Mouse (Mus musculus) induced T-regulatory cell, adult 2 months (primary cell): ENCODE results near the gene Syt6.
"Not testable (repeated sequence)": the region's sequence is repeated elsewhere in the genome, so short reads cannot be mapped to it uniquely, and the experiment has no call there.

Experiments
- DNase-seq: peaks from one replicate; pipeline ENCODE4 v3.0.0-alpha.2; 2012; ENCODE audit warnings: low read depth

Syt6 gene

DNA sequence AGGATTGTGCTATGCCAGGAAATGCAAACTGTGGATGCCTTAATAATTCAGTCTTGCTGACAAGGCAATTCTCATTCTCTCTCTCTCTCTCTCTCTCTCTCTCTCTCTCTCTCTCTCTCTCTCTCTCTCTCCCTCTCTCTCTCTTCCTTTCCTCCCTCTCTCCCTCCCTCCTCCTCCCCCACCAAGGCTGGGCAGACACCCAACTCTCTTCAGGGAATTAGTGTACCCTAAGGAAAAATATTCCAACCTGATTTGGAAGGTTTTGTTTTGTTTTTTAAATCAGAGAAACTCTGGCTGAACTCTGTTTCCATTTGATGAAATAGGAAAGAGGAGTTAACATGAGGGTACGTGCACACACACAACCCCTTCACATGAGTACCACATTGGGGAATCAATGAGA is 26.5 kb downstream of the Syt6 start:
- DNase-seq, result no peak

DNA sequence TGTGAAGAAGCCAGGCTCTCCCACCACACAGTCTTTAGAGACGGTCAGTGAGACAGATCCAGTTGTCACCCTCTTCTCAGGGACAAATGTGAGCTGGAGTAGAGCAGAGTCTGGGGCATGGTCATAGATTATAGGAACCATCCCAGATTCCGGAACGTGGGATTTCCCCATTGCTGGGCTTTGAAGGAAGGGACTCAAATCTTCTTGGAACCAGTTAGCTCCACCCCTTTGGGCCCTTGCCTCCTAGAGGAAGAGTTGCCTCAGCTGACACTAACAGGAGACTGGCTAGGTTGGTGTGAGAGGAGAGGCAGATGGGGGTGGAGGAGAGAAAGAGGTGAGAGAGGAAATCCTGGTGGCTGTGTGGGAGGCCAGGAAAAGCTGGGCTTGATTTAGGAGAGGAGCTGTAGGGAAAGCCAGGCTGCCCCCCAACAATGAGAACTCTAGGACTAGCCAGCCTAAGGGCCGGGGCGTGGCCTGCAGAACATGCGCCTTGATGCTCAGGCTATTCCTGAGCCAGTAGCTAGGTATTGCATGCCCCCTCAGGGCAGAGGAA is 31.1 kb downstream of the Syt6 start:
- no peak for DNase-seq

DNA sequence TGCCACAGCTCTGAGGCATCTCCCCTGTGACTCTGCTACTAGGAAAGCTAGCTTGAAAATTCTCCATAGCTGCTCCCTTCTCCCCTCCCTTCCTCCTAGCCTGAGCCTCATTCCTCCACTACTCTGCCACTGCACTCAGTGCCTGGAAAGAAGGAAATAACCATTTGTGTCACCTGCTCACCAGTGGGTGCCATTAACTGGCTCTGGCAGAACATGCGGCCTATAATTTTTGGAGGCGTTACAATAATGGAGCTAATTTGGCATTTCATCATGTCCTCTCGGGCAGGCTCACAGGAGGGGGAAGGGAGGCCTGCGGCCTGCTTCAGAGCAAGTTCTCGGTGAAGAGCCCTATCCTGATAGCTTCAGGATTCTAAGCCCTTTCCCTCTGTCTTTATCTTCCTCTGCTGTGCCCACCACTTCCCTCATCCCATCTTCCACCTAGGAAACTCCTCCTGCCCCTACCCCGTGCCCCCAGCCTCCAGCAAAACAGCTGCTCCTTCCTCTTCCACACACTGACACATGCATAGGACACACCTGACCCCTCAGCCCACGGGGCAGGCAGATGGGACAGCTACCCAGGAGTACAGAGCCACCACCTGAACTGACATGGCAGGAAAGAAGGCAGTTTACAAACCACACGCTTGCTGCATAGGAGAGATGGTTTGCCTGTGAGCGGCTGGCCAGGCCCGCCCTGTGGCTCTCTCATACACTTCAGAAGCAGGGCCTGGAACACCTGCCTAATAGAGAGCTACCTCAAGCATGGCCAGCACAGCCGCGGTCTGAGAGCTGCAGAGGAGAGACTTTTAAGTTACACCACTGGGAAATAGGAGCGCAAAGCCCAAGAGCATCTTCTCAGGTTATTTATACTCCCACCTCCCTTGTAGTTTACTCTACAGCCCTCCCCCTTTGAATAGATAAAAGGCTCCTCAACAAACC is 31.9 kb downstream of the Syt6 start:
- DNase-seq, result no peak

- DNase-seq, result no peak
These were observed 35.2 kb downstream of the Syt6 start for GRCm38 (mm10) chr3:103610231-103610630.

GRCm38 (mm10) chr3:103612636-103613355 is 37.8 kb downstream of the Syt6 start:
- DNase-seq, result no peak

DNA sequence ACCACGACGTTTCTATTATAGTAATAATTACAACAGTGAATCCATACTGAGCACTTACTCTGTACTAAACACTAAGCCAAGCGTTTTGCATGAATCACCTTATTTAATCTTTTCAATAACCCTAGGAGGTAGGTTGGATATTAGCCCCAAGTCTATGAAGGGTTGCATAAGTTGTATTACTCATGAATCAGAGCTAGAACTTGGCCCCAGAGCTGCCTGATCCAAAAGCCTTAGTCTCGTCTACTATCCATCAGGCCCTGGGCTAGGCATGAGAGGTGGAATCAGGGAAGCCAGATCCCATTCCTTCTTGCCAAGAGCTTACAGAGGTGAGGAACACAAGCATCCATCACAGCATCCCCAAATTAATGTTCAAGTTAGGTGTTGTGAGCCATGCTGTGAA is 40.6 kb downstream of the Syt6 start:
- DNase-seq, result no peak

DNA sequence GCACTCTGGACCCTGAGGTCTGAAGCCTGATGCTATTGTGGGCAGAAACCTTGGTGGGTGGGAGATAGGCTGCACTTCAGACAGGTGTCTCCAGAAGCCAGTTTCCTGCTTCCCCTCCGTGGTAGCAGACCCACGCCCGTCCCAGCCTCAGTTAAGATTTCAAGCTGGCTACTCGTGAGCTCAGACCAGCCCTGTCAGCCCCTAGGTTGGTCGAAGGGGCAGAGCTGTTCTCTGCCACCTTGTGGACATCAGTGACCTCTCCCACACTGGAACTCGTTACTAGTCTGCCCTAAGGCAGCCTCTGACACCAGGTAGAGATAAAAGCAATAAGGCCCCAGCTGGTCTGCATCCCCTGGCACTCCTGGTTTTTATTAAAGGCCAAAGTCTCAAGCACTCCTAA is 42.0 kb downstream of the Syt6 start:
- no peak for DNase-seq

DNA sequence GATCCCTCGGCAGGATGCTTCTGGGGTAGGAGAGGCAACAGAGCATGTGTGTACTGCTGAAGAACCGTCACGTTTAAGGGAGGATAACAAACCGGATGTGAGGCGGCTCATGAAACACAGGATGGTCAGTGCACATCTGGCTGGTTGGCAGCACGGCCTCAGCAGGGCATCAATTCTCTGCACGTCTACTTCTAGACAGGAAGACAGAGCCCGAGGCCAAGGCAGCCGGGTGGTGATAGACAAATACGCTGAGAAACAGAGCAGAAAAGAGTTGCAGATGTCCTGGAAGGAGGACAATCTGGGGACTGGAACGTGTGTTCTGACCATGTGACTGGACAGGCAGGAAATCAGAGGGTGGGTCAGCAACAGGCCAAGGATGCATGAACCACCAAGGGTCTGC is 45.1 kb downstream of the Syt6 start:
- DNase-seq, result no peak

DNA sequence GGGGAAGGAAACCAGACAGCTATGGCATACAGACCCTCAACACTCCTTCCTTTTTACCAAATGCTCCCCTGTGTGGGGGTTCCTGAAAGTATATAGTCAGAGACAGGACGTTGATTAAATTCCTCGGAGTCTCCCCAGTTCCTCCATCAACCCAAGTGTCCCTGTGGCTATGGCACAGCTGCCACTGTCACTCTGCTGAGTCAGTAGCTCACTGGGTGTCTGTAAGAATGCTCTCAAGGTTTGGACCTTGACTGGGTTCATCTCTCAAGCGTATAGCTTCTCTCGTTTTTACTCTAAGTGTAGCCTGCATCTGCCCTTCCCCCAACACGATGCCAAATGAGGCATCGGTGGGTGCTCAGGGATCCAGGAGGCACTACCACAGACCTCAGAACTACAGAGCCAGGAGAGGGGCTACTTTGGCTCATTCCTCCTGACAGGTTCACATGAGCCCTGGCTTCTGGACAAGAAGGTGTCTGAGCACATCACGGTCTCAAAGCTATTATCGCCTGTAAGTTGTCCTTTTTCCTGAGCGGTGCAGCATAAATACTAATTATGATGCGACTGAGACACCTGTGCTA is 49.0 kb downstream of the Syt6 start:
- DNase-seq, result no peak

GRCm38 (mm10) chr3:103624591-103625051 is 49.6 kb downstream of the Syt6 start:
- no peak for DNase-seq

DNA sequence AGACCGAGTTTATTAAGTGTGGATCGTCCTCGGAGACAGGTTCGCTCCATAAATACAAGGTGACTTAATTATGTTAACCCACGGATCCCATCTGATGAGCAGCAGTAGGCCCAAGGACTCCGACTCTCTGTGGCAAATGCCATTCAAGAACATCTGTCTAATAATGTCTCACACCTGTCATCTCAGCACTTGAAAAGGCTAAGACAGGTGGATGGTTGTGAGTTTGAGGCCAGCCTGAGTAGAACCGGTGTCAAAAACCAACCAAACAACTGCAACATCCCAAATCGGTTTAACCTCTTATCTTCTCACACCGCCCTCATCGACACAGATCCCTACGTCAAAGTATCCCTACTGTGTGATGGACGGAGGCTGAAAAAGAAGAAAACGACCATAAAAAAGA is 50.1 kb downstream of the Syt6 start:
- DNase-seq, result no peak

DNA sequence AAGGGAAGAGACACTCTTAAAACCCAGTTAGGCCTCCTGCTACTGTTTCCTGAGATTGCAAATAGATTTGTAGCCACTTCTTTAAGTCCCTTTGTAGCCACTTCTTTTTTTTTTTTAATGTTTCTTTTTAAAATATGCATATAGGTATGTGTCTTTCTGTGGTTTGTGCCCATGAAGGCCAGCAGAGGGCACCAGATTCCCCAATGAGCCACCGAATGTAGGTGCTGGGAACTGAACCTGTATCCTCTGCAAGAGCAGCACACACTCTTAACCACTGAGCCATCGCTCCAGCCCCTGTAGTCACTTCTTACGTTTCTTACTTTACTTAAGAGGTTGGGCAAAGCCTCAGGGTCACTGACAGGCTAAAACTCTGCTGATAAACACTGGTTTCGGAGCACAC is 51.5 kb downstream of the Syt6 start:
- peak; percentile 9 for DNase-seq

DNA sequence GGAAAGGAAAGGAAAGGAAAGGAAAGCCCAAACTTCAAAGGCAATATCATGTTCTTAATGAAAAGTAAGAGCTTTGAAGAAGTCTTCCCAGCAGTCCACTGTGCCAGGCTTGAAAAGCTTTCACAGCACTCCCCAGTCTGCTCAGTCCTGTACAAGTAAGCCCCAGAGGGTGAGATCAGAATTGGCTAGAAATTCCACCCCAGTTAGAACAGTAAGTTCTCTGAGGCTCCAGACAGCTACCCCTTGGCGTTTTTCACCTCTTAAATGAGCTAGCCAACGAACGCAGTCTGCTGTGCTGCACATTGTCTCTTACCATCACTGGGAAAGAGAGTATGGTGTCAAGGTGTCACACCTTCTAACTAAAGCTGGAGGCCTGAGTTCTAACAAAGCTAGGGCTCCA is 52.6 kb downstream of the Syt6 start:
- DNase-seq, result no peak

GRCm38 (mm10) chr3:103633124-103633523 is 58.1 kb downstream of the Syt6 start:
- DNase-seq, result no peak

DNA sequence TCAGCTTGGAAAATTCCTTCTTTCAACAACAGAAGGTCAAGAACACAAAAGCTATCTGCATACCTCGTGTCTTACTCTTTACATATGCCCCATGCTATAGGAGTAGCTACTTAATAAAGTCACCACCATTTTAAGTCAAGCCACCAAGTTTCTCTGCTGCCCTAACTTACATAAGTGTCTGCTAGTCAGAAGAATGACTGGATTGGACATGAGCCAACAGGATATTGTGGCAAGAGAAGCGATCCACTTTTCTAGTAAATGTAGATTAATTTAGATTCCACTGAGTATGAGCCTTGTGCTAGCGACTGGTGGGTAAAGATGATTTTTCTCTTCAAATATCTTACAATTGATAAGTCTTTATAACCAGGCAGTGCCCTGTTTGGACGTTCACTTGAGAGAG is 58.8 kb downstream of the Syt6 start:
- DNase-seq, result no peak

- no peak for DNase-seq
These were observed 59.2 kb downstream of the Syt6 start for GRCm38 (mm10) chr3:103634256-103634655.

GRCm38 (mm10) chr3:103637641-103638040 is 62.6 kb downstream of the Syt6 start:
- no peak for DNase-seq

GRCm38 (mm10) chr3:103640226-103640803 is 65.3 kb downstream of the Syt6 start:
- DNase-seq, result no peak

DNA sequence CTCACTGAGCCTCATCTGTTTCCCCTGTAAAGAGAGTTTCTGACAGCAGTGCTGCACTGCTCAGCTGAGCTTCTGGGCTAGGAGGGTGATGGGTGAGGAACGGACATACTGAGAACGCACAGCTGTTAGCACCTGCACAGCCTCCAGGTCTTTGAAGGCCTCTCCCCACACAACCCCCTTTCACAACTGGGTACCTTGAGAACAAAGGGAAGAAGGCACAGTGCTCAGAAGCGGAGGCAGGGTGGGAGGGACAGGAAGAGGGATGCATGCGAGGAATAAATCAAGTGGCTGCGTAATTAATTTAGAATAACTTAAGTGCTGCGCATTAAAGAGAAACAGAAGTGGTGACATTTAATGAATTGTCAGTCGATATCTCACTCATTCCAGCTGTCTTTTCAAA is 66.3 kb downstream of the Syt6 start:
- no peak for DNase-seq

DNA sequence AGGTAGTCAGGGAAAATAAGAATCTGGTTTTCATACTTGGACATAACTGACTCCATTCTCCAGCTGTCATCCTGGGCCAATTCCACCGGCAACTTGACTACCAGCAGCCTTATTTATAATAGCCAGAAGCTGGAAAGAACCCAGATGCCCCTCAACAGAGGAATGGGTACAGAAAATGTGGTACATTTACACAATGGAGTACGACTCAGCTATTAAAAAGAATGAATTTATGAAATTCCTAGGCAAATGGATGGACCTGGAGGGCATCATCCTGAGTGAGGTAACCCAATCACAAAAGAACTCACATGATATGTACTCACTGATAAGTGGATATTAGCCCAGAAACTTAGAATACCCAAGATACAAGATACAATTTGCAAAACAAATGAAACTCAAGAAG is 70.9 kb downstream of the Syt6 start, which contains the start of gene Atg4a-ps:
Atg4a-ps (minus strand) TSS at position 101 of the 400 bp plus-strand sequence.
- DNase-seq, result not testable (repeated sequence)

DNA sequence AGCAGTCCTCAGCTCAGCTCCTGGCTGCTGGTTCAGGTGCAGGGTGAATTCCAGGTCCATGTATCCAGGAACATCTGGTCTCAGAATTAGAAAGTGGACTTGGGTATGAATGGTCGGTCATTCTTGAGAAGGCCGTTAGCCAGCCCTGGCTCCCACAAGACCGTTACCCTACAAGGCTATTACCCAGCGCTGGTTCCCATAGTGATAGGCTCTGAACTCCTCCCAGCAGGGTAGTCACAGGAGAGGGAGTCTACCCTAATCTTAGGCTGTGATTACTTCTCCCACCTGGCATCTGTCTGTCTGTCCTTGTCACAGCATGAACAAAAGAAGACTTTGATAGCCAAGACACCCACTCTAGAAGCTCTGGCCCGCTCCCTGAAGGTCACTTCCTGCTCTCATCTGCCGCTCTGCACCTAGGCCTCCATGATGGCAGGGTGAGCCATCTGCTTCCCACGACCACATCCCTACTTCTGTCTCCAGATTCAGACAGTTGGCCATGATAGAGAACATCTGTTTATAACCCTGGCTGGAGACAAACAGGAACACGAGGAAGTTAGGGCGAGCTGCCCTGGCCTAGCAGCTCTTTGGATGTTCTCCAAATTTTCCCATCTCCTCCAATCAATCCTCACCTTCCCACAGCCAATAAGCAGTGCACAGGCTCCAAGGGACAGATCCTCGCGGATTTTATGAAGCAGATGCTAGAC is 72.3 kb downstream of the Syt6 start:
- DNase-seq, result no peak
